Mouse (Mus musculus) limb, embryonic 15.5 days (tissue): ENCODE results near the gene Plekha4. TPM values are rescaled to one million over a fixed set of nuclear protein-coding genes. Genes with fewer than 3 reads are reported as not detected.
"Not testable (repeated sequence)": the region's sequence is repeated elsewhere in the genome, so short reads cannot be mapped to it uniquely, and the experiment has no call there.

Experiments used
- ATAC-seq: fragments of 200-750 bp; cut with Nextera tagmentation; 2 replicates; pipeline ENCODE4 v1.8.0; 2017; ENCODE audit warnings: low read depth, moderate TSS enrichment; ENCODE audit not compliant: insufficient number of reproducible peaks, low FRiP score, low TSS enrichment
- H3K27ac ChIP-seq: fragments of 300-500 bp; sonication (generic); 2 replicates; pipeline ENCODE4 v1.5.1; 2015; ENCODE audit warnings: moderate library complexity, mild to moderate bottlenecking, inconsistent platforms
- H3K27me3 ChIP-seq: fragments of 300-500 bp; sonication (generic); 2 replicates; pipeline ENCODE4 v1.6.1; 2015; ENCODE audit warnings: inconsistent platforms
- H3K36me3 ChIP-seq: fragments of 300-500 bp; sonication (generic); 2 replicates; pipeline ENCODE4 v1.6.1; 2015; ENCODE audit warnings: inconsistent platforms
- H3K4me1 ChIP-seq: fragments of 300-500 bp; sonication (generic); 2 replicates; pipeline ENCODE4 v1.6.1; 2015; ENCODE audit warnings: inconsistent platforms
- H3K4me2 ChIP-seq: fragments of 300-500 bp; sonication (generic); 2 replicates; pipeline ENCODE4 v1.6.1; 2015; ENCODE audit warnings: mild to moderate bottlenecking, inconsistent platforms
- H3K4me3 ChIP-seq: fragments of 300-500 bp; sonication (generic); 2 replicates; pipeline ENCODE4 v1.5.1; 2015; ENCODE audit warnings: mild to moderate bottlenecking, inconsistent platforms
- H3K9ac ChIP-seq: fragments of 300-500 bp; sonication (generic); 2 replicates; pipeline ENCODE4 v1.6.1; 2015; ENCODE audit warnings: inconsistent platforms
- H3K9me3 ChIP-seq: fragments of 300-500 bp; sonication (generic); 2 replicates; pipeline ENCODE4 v1.6.1; 2016; ENCODE audit warnings: inconsistent platforms
- WGBS: fragments of 180-500 bp; shearing (Covaris S2); methylation state at CpG from one replicate; pipeline ENCODE4 v1.1.7; 2015; 5-methylcytosine and 5-hydroxymethylcytosine counted together
- polyA plus RNA-seq: library from polyadenylated mRNA; unstranded; fragments of >200 nt; fragmentation: Nextera tagmentation; extraction: Ambion mirVana; gene quantifications from 2 replicates; pipeline ENCODE4 v1.2.1, GENCODE M21; 2015

Gene Plekha4
- polyA plus RNA-seq, 1 experiment from 2014 or later, result 5.7 TPM

GRCm38 (mm10) chr7:45509912-45510787, 16.0 kb upstream of the Plekha4 start, which contains the start of gene Nucb1:
Gene Nucb1, minus strand, starts transcription at chr7:45510406.
- under 1% methylated on average over 44 of the region's 44 CpGs for WGBS
- H3K4me3 ChIP-seq, result peak within 1 kb of the TSS; percentile 76
- H3K4me1 ChIP-seq, result peaks cover 20% of the 10 kb centered on the region
- H3K9ac ChIP-seq, result peak within 1 kb of the TSS; percentile 75
- H3K36me3 ChIP-seq, result peaks cover 26% of the 10 kb centered on the region
- peak within 1 kb of the TSS; percentile 91 for H3K4me2 ChIP-seq
- peak within 1 kb of the TSS; percentile 97 for H3K27ac ChIP-seq
- H3K27me3 ChIP-seq, result no peaks in the 10 kb centered on the region
- peak; percentile 87 for ATAC-seq
- no peaks in the 10 kb centered on the region for H3K9me3 ChIP-seq

GRCm38 (mm10) chr7:45514411-45514810, 11.7 kb upstream of the Plekha4 start:
- WGBS, result 81% methylated on average over 7 of the region's 7 CpGs
- H3K4me2 ChIP-seq, result no peak overlapping the region
- H3K9me3 ChIP-seq, result no peaks in the 10 kb centered on the region
- H3K36me3 ChIP-seq, result no peaks in the 10 kb centered on the region
- no peak overlapping the region for H3K27ac ChIP-seq
- ATAC-seq, result no peak
- no peak overlapping the region for H3K9ac ChIP-seq
- H3K4me3 ChIP-seq, result no peak overlapping the region
- H3K27me3 ChIP-seq, result no peaks in the 10 kb centered on the region
- peaks cover 11% of the 10 kb centered on the region for H3K4me1 ChIP-seq

- Histone ChIP-seq H3K4me3 (no peak overlapping the region), H3K4me2 (peak overlapping the region; percentile 33), H3K9ac (no peak overlapping the region), H3K27me3 (no peaks in the 10 kb centered on the region), H3K36me3 (no peaks in the 10 kb centered on the region), H3K27ac (peak overlapping the region; percentile 0; the same call in 1 of the 2 replicates), H3K4me1 (peaks cover 11% of the 10 kb centered on the region), H3K9me3 (no peaks in the 10 kb centered on the region)
- 21% methylated on average over 16 of the region's 16 CpGs for whole genome bisulfite sequencing
- ATAC-seq, result 0 out of 2 replicates have a peak, but pooled peaks have one; percentile 5
Measured at GRCm38 (mm10) chr7:45515436-45515835, 10.7 kb upstream of the Plekha4 start.

- H3K9ac ChIP-seq, H3K27ac ChIP-seq, ATAC-seq, H3K27me3 ChIP-seq, H3K9me3 ChIP-seq, H3K36me3 ChIP-seq, H3K4me3 ChIP-seq, H3K4me2 ChIP-seq: not testable (repeated sequence)
- WGBS, result 64% methylated on average over 5 of the region's 5 CpGs
- peaks cover 16% of the 10 kb centered on the region for H3K4me1 ChIP-seq
Measured at GRCm38 (mm10) chr7:45516846-45517245, 9.3 kb upstream of the Plekha4 start.

- WGBS, result 92% methylated on average over 16 of the region's 16 CpGs
- ATAC-seq, result no peak
- H3K9ac ChIP-seq, result no peak overlapping the region
- no peaks in the 10 kb centered on the region for H3K9me3 ChIP-seq
- H3K27me3 ChIP-seq, result no peaks in the 10 kb centered on the region
- H3K4me1 ChIP-seq, result peaks cover 31% of the 10 kb centered on the region
- H3K27ac ChIP-seq, result no peak overlapping the region
- H3K36me3 ChIP-seq, result peaks cover 1% of the 10 kb centered on the region; the same call in 1 of the 2 replicates
- H3K4me3 ChIP-seq, result no peak overlapping the region
- H3K4me2 ChIP-seq, result no peak overlapping the region
Measured at GRCm38 (mm10) chr7:45518618-45519017, 7.5 kb upstream of the Plekha4 start.

GRCm38 (mm10) chr7:45519345-45520120, 6.6 kb upstream of the Plekha4 start:
- Histone ChIP-seq H3K9me3 (no peaks in the 10 kb centered on the region), H3K27me3 (no peaks in the 10 kb centered on the region), H3K27ac (0 out of 2 replicates have a peak overlapping the region, but pooled peaks have one; percentile 22), H3K9ac (no peak overlapping the region), H3K4me2 (0 out of 2 replicates have a peak overlapping the region, but pooled peaks have one; percentile 5), H3K36me3 (peaks cover 4% of the 10 kb centered on the region; the same call in 1 of the 2 replicates), H3K4me3 (no peak overlapping the region), H3K4me1 (peaks cover 36% of the 10 kb centered on the region)
- ATAC-seq, result no peak
- WGBS, result 74% methylated on average over 8 of the region's 8 CpGs

- Histone ChIP-seq H3K9me3 (no peaks in the 10 kb centered on the region), H3K4me2 (no peak overlapping the region), H3K4me1 (peaks cover 39% of the 10 kb centered on the region), H3K27me3 (no peaks in the 10 kb centered on the region), H3K27ac (no peak overlapping the region), H3K4me3 (no peak overlapping the region), H3K9ac (no peak overlapping the region), H3K36me3 (peaks cover 7% of the 10 kb centered on the region; the same call in 1 of the 2 replicates)
- no peak for ATAC-seq
- WGBS, result 92% methylated on average over 7 of the region's 7 CpGs
Measured at GRCm38 (mm10) chr7:45520605-45521004, 5.5 kb upstream of the Plekha4 start.

GRCm38 (mm10) chr7:45521728-45522184, 4.4 kb upstream of the Plekha4 start:
- under 1% methylated on average over 28 of the region's 28 CpGs for WGBS
- Histone ChIP-seq H3K27me3 (no peaks in the 10 kb centered on the region), H3K27ac (peak overlapping the region; percentile 90), H3K9ac (peak overlapping the region; percentile 43; the same call in 1 of the 2 replicates), H3K4me2 (peak overlapping the region; percentile 47), H3K4me1 (peaks cover 39% of the 10 kb centered on the region), H3K9me3 (no peaks in the 10 kb centered on the region), H3K36me3 (peaks cover 7% of the 10 kb centered on the region; the same call in 1 of the 2 replicates), H3K4me3 (peak overlapping the region; percentile 49)
- ATAC-seq, result peak; percentile 52

- Histone ChIP-seq H3K4me2 (peak overlapping the region; percentile 47), H3K9me3 (no peaks in the 10 kb centered on the region), H3K27me3 (no peaks in the 10 kb centered on the region), H3K4me1 (peaks cover 39% of the 10 kb centered on the region), H3K36me3 (peaks cover 7% of the 10 kb centered on the region; the same call in 1 of the 2 replicates), H3K9ac (no peak overlapping the region), H3K27ac (peak overlapping the region; percentile 90), H3K4me3 (peak overlapping the region; percentile 49)
- WGBS, result 55% methylated on average over 16 of the region's 16 CpGs
- ATAC-seq, result no peak
Measured at GRCm38 (mm10) chr7:45522194-45522752, 3.9 kb upstream of the Plekha4 start.

GRCm38 (mm10) chr7:45522957-45523676, 3.0 kb upstream of the Plekha4 start:
- Histone ChIP-seq H3K4me1 (peaks cover 39% of the 10 kb centered on the region), H3K27me3 (no peaks in the 10 kb centered on the region), H3K9me3 (no peaks in the 10 kb centered on the region), H3K4me3 (0 out of 2 replicates have a peak overlapping the region, but pooled peaks have one; percentile 9), H3K27ac (peak overlapping the region; percentile 17; the same call in 1 of the 2 replicates), H3K9ac (no peak overlapping the region), H3K4me2 (peak overlapping the region; percentile 26; the same call in 1 of the 2 replicates), H3K36me3 (peaks cover 7% of the 10 kb centered on the region; the same call in 1 of the 2 replicates)
- 62% methylated on average over 18 of the region's 18 CpGs for WGBS
- ATAC-seq, result no peak
